Mouse (Mus musculus) c-Kit-positive CD71-negative TER-119-negative erythroid progenitor cells, embryonic 14.5 days (primary cell): ENCODE measurements around the gene Akap7.
A peak's percentile ranks its signal among the peaks of the same experiment; 100 is the strongest.

Experiments
- DNase-seq: peaks from one replicate; pipeline ENCODE4 v3.0.0-alpha.2; 2013; ENCODE audit warnings: low read depth

Gene Akap7

GRCm38 (mm10) chr10:25253474-25253873 is 54.2 kb downstream of the Akap7 start:
- DNase-seq: no peak

DNA sequence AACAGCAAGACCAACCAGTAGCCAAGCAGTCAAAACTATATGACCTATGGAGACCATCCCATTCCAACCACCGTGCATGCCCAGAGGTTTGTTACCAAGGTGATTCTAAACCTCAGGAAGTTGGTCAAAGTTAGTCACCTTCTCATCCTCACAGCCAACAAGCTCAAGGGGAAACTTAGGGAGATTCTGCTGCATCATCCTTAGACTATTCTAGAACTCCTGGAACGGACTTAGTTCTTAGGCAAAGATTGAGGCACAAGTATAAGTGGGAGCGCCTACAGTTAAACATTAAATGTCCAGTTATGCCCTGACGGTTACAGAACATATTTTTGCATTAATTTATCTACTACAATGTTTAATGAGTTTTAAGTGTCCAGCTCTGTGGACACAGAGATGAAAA is 54.7 kb downstream of the Akap7 start:
- no peak for DNase-seq

DNA sequence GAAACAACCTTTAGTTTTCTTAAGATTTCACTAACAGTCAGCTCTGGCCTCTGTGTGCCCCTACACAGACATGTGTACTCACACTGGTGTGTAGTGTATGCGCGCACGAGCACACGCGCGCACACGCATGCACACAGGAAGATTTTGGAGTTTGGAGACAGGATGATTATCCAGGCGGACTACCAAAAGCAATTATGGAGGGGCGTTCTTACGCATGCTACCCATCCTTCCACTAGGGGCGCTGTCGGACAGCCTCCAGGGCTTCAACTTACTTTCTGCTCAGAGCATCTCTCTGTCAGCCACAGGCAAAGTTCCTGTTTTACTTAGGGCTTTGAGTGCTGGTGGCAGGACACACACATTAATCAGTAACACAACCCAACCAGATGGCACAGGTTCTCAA is 57.6 kb downstream of the Akap7 start:
- peak; percentile 71 for DNase-seq

DNA sequence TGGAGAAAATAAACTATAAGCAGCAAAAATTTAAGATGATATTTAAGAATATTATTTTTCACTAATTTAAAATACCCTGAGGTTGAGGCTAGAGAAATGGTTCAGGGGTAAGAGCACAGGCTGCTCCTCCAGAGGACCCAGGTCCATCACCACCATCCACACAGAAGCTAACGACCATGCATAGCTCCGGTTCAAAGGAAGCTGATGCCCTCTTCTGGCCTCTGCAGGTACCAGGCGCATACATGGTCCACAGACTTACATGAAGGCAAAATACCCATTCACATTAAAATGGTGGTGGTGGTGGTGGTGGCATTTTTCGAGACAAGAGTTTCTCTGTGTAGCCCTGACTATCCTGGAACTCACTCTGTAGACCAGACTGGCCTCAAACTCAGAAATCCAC is 61.5 kb downstream of the Akap7 start:
- DNase-seq: no peak

- DNase-seq: peak; percentile 31
Measured at GRCm38 (mm10) chr10:25239156-25239555, 68.5 kb downstream of the Akap7 start.

- DNase-seq: no peak
Measured at GRCm38 (mm10) chr10:25234080-25234479, 73.6 kb downstream of the Akap7 start.

- DNase-seq: no peak
Measured at GRCm38 (mm10) chr10:25232700-25233099, 75.0 kb downstream of the Akap7 start.

DNA sequence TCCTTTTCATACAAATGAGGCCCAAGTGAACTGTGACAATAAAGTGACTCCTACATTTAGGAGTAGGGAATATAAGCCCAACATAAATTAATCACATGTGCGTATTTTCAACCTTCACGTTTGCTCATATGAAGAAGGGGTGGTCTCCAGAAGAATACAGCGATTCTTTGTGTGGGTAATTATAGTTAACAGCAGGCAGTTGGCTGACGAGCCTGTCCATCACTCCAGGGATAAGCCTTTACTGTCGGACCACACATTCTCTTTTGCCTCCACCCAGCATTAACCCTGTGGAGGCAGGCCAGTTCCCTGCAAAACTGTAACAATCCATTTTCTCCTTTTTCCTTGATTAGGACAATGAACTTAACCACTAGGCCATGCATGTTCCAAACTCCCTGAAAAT is 76.3 kb downstream of the Akap7 start:
- no peak for DNase-seq

DNA sequence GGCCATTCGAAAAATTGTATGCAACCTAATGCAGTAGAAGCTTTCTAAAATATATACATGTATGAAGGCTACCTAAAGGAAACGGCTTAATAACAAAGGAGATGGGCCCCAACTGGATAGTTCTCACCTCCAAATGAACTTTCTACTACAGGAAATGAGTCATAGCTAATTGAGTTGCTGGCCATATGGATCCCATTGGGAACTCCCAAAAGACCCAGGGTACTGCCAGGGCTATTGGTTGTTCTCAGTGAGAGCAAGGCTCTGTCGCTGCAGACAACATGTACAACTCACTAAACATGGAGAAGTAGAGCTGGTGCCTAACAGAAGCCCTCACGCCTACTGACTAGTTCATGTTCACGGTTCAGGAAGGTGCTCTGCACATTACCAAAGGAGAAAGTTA is 83.3 kb downstream of the Akap7 start:
- DNase-seq: no peak

DNA sequence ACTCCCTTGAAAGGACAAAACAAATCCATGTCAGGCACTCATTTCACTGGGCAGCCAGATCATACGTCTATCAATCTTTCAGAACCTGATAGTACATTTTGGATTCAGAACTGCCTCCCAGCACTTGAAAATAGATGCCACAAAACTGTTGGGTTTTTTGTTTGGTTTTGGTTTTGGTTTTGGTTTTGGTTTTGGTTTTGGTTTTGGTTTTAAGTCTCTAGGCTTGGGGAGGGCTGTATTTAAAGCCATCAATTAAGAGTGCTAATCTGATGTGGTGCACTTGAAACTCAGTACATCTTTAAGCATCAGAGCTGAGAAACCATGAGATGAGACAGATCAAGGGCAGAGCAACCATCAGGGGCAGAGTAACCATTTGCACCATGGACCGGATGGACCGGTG is 86.9 kb downstream of the Akap7 start:
- no peak for DNase-seq

DNA sequence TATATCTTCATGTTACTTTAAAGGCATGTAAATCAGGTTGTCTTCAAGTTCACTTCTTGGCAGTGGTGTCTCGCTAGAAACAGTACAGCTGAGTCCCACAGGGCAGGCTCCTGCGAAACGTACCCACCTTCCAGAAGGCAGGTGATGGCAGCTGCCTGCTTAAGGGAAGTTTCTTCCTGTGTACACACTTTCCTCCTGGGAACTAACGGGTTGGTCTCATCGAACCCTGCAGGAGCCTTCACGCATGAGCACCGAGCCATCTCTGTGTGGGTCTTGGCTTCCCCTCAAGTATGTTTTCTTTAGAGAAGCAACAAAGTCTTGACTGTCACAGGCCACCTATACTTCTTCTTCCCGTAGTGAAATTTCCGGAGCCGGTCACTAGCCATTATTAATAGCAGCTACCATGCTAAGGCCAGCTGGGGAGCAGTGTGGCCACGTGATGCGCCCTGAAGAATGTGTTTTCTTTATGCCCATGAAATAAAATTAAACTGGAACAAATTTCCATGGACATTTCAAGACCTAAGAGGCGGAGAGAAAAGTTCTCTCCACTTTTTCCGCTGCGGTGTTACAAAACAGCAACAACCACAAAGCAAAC is 87.7 kb downstream of the Akap7 start:
- no peak for DNase-seq

GRCm38 (mm10) chr10:25219220-25219628 is 88.4 kb downstream of the Akap7 start:
- no peak for DNase-seq

GRCm38 (mm10) chr10:25218746-25219145 is 88.9 kb downstream of the Akap7 start:
- no peak for DNase-seq

GRCm38 (mm10) chr10:25215977-25216376 is 91.7 kb downstream of the Akap7 start:
- no peak for DNase-seq

GRCm38 (mm10) chr10:25213716-25214115 is 94.0 kb downstream of the Akap7 start:
- DNase-seq: no peak

GRCm38 (mm10) chr10:25208619-25209018 is 99.1 kb downstream of the Akap7 start:
- DNase-seq: no peak

GRCm38 (mm10) chr10:25207866-25208265 is 99.8 kb downstream of the Akap7 start:
- DNase-seq: no peak

GRCm38 (mm10) chr10:25200691-25201090 is 107.0 kb downstream of the Akap7 start:
- no peak for DNase-seq

GRCm38 (mm10) chr10:25199510-25200353 is 107.9 kb downstream of the Akap7 start:
- DNase-seq: no peak

DNA sequence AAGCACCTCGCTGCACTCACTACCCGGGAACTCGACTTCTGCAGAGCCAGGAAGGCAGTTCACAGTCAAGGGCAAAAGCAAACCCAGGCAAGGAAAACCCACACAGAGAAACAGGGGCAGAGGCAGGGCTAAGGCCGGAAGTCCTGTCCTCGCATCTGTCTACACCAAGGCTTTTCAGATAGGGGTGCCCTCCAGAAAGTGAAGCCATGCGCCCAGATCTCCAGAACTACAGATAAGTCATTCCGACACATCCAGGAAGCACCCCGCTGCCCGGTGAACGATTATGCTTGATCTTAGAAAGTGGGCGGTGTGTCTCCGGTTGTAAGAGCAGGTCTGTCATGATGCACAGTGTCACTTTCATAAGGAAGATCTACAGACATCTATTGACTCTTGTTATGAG is 109.1 kb downstream of the Akap7 start:
- DNase-seq: no peak

GRCm38 (mm10) chr10:25198048-25198447 is 109.6 kb downstream of the Akap7 start:
- DNase-seq: no peak

- DNase-seq: no peak
Measured at GRCm38 (mm10) chr10:25192180-25193073, 115.2 kb downstream of the Akap7 start.

GRCm38 (mm10) chr10:25191166-25191565 is 116.5 kb downstream of the Akap7 start:
- DNase-seq: no peak
